Mouse (Mus musculus): ENCODE data around the gene Adgrg5.

DNA sequence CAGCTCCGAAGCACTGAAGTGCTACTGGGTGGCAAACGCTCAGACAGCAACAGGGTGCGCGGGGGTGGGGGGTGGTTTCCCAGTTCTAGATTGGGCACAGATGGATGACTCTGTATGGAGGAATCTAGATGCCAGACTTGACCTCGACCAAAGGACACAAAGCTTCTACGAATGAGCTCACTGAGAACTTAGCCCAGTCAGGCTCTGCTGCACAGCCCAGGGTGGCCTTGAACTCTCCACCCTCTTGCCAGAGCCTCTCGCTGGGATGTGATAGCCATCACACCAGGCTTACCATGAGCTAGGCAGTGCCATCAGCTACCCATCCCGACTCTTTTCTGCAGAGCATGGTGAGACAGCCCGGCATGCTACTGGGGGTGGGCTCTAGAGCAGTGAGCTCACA, 50.3 kb downstream of the Adgrg5 start:
- no peak for TF ChIP-seq POLR2A (IDR thresholded peaks at IDR 0.05; ENCODE audit: borderline replicate concordance, extremely low read depth, low read depth, low read length)
- no peak for TF ChIP-seq CTCF (IDR thresholded peaks at IDR 0.05; ENCODE audit: insufficient read depth, low read length)
